Mouse (Mus musculus): ENCODE data around the gene Gm20878. TPM values are rescaled to one million over a fixed set of nuclear protein-coding genes. Genes with fewer than 3 reads are reported as not detected.
"Not testable (repeated sequence)": the region's sequence is repeated elsewhere in the genome, so short reads cannot be mapped to it uniquely, and the experiment has no call there.

The Gm20878 gene
- 1.6 and 2.1 TPM in 2 replicates for polyA plus RNA-seq (2014; fragmentation: Nextera tagmentation; extraction: Ambion mirVana)

GRCm38 (mm10) chr4:41941272-41941671 is at the start of gene Gm20878:
Gene Gm20878, plus strand, starts transcription at chr4:41941572.
- not testable (repeated sequence) for H3K4me3 ChIP-seq (ENCODE audit: low read depth, low read length); H3K4me1 ChIP-seq (ENCODE audit: control insufficient read depth, insufficient read depth, low read length); H3K4me2 ChIP-seq (ENCODE audit: low read depth); H3K9me3 ChIP-seq (ENCODE audit: control insufficient read depth, low read length); H3K27ac ChIP-seq (ENCODE audit: low read depth, low read length); H3K36me3 ChIP-seq (ENCODE audit: control insufficient read depth, insufficient read depth, low read length); H3K9ac ChIP-seq (ENCODE audit: low read length); ATAC-seq (ENCODE audit: insufficient read depth, low FRiP score, low TSS enrichment); H3K27me3 ChIP-seq (ENCODE audit: control insufficient read depth, insufficient read depth, low read length); DNase-seq (ENCODE audit: low spot score)
- no CpG with 5 or more reads among the region's 8 CpGs for WGBS

GRCm38 (mm10) chr4:41903310-41903709 is 38.1 kb upstream of the Gm20878 start, which contains the start of gene Gm21541:
Gene Gm21541, plus strand, starts transcription at chr4:41903610.
- H3K27ac ChIP-seq (ENCODE audit: low read depth, low read length); DNase-seq (ENCODE audit: low spot score): not testable (repeated sequence)
- no CpG with 5 or more reads among the region's 5 CpGs for WGBS

GRCm38 (mm10) chr4:41965758-41966157 is 24.4 kb downstream of the Gm20878 start, which contains the start of gene Fam205a4:
Gene Fam205a4, plus strand, starts transcription at chr4:41966058.
- not testable (repeated sequence) for ATAC-seq (ENCODE audit: insufficient read depth, low FRiP score, low TSS enrichment); H3K4me2 ChIP-seq (ENCODE audit: low read depth); H3K4me1 ChIP-seq (ENCODE audit: control insufficient read depth, insufficient read depth, low read length); DNase-seq (ENCODE audit: low spot score); H3K4me3 ChIP-seq (ENCODE audit: low read depth, low read length); H3K9me3 ChIP-seq (ENCODE audit: control insufficient read depth, low read length); H3K27ac ChIP-seq (ENCODE audit: low read depth, low read length); H3K9ac ChIP-seq (ENCODE audit: low read length); H3K27me3 ChIP-seq (ENCODE audit: control insufficient read depth, insufficient read depth, low read length); H3K36me3 ChIP-seq (ENCODE audit: control insufficient read depth, insufficient read depth, low read length)
- no CpG with 5 or more reads among the region's 1 CpGs for WGBS

More at GRCm38 (mm10) chr4:41903310-41903709, 38.1 kb upstream of the Gm20878 start, which contains the start of gene Gm21541:
- H3K4me3 ChIP-seq (ENCODE audit: low read depth, low read length); H3K4me1 ChIP-seq (ENCODE audit: control insufficient read depth, insufficient read depth, low read length); H3K9me3 ChIP-seq (ENCODE audit: control insufficient read depth, low read length); H3K4me2 ChIP-seq (ENCODE audit: low read depth); ATAC-seq (ENCODE audit: insufficient read depth, low FRiP score, low TSS enrichment); H3K36me3 ChIP-seq (ENCODE audit: control insufficient read depth, insufficient read depth, low read length); H3K27me3 ChIP-seq (ENCODE audit: control insufficient read depth, insufficient read depth, low read length); H3K9ac ChIP-seq (ENCODE audit: low read length): not testable (repeated sequence)

Other genes starting within 250 kb of the Gm20878 start
- gene Cntfr, start 244.5 kb upstream of the Gm20878 start, polyA plus RNA-seq (2014; fragmentation: Nextera tagmentation; extraction: Ambion mirVana): 43.8 and 44.2 TPM in 2 replicates
- gene Il11ra1, start 241.6 kb upstream of the Gm20878 start, polyA plus RNA-seq (2014; fragmentation: Nextera tagmentation; extraction: Ambion mirVana): 65.9 and 82.1 TPM in 2 replicates
- 80.4 and 81.2 TPM in 2 replicates for gene Rpp25l, start 228.0 kb upstream of the Gm20878 start, polyA plus RNA-seq (2014; fragmentation: Nextera tagmentation; extraction: Ambion mirVana)
- gene Dctn3, start 218.4 kb upstream of the Gm20878 start, polyA plus RNA-seq (2014; fragmentation: Nextera tagmentation; extraction: Ambion mirVana): 171 and 180 TPM in 2 replicates
- 1.2 and 2.0 TPM in 2 replicates for gene Arid3c, start 210.4 kb upstream of the Gm20878 start, polyA plus RNA-seq (2014; fragmentation: Nextera tagmentation; extraction: Ambion mirVana)
- 22.7 and 25.3 TPM in 2 replicates for gene Galt, start 186.3 kb upstream of the Gm20878 start, polyA plus RNA-seq (2014; fragmentation: Nextera tagmentation; extraction: Ambion mirVana)
- gene Sigmar1, start 185.4 kb upstream of the Gm20878 start, polyA plus RNA-seq (2014; fragmentation: Nextera tagmentation; extraction: Ambion mirVana): 77.8 and 83.7 TPM in 2 replicates
- gene Ccl27a, start 167.3 kb upstream of the Gm20878 start, polyA plus RNA-seq (2014; fragmentation: Nextera tagmentation; extraction: Ambion mirVana): 64.8 and 69.6 TPM in 2 replicates
- not detected in 2 replicates for gene Gm21541, start 38.0 kb upstream of the Gm20878 start, polyA plus RNA-seq (2014; fragmentation: Nextera tagmentation; extraction: Ambion mirVana)
- gene Fam205a4, start 24.5 kb downstream of the Gm20878 start, polyA plus RNA-seq (2014; fragmentation: Nextera tagmentation; extraction: Ambion mirVana): not detected in 2 replicates
- 0.19 TPM in 1 of 2 replicates, not detected in the other for gene Gm21093, start 93.2 kb downstream of the Gm20878 start, polyA plus RNA-seq (2014; fragmentation: Nextera tagmentation; extraction: Ambion mirVana)
- not detected in 2 replicates for gene Gm3893, start 149.6 kb downstream of the Gm20878 start, polyA plus RNA-seq (2014; fragmentation: Nextera tagmentation; extraction: Ambion mirVana)
- gene Gm13304, start 173.2 kb downstream of the Gm20878 start, polyA plus RNA-seq (2014; fragmentation: Nextera tagmentation; extraction: Ambion mirVana): not detected in 2 replicates
- not detected in 2 replicates for gene Gm13306, start 211.9 kb downstream of the Gm20878 start, polyA plus RNA-seq (2014; fragmentation: Nextera tagmentation; extraction: Ambion mirVana)
- gene Gm13305, start 227.0 kb downstream of the Gm20878 start, polyA plus RNA-seq (2014; fragmentation: Nextera tagmentation; extraction: Ambion mirVana): not detected in 2 replicates

Data from neural tube, embryonic 11.5 days (tissue).